Mouse (Mus musculus) kidney, adult 2 months (tissue): ENCODE results near the gene Gm21454.
"Not testable (repeated sequence)": the region's sequence is repeated elsewhere in the genome, so short reads cannot be mapped to it uniquely, and the experiment has no call there.

Experiments used
- CTCF ChIP-seq: fragments of 200-500 bp; conservative IDR thresholded peaks from 2 replicates; pipeline ENCODE4 v1.5.1; 2011; ENCODE audit warnings: low read depth, mild to moderate bottlenecking, control low read depth, low read length, moderate library complexity, mixed read lengths; ENCODE audit not compliant: insufficient read depth, insufficient read length
- POLR2A ChIP-seq: fragments of 200-500 bp; IDR thresholded peaks from one replicate; pipeline ENCODE4 v1.6.1; 2011; ENCODE audit warnings: low read depth, low read length, control low read depth

DNA sequence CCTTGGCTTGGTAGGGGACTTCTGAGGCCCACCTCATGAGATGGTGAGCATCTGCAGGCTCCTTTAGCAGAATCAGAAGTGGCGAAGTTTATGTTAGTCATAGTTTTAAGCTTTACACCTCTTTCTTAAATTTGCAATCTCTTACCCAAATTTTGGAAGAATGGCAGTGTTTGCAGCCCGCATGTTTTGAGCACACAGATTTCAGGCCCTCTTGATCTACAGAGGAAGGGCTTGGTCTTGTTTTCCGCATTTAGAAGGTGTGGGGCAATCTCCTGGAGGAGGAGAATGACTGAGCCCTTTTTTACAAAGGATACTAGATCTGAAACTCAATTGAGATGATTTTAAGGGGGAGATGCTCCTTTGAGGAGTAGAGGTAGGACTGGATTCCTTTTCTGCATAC lies 28.4 kb upstream of the Gm21454 start, which contains the start of gene Gm21828:
- not testable (repeated sequence) for TF ChIP-seq POLR2A, CTCF
